Mouse (Mus musculus): ENCODE measurements at regions not wholly inside any gene's neighbourhood (a gene's known extent, or its start where the extent isn't known, plus 50 kb on each side); places are given as distances from the start of the nearest gene placed in this dataset.

DNA sequence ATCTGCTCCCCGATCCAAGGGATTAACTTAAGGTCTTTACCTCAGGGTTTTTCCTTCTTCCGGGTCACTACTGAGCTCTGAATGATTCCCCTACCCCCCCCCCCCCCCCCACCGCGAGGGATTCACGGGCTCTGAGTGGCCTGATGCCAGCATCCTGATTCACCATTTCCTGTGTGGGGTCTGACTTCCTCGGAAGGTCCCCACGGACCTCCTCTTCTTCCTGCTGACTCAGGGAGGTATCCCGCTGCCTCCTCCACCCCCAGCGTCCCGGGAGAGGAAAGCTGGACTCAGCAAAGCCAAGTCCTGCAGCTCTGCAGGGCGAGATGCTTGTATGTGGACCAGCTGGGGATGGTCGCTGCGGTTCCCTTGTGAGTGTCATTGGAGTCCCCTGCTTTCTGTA is 110.5 kb upstream of the Zfp217 start:
- DNase-seq (ENCODE audit: low spot score) = no peak

DNA sequence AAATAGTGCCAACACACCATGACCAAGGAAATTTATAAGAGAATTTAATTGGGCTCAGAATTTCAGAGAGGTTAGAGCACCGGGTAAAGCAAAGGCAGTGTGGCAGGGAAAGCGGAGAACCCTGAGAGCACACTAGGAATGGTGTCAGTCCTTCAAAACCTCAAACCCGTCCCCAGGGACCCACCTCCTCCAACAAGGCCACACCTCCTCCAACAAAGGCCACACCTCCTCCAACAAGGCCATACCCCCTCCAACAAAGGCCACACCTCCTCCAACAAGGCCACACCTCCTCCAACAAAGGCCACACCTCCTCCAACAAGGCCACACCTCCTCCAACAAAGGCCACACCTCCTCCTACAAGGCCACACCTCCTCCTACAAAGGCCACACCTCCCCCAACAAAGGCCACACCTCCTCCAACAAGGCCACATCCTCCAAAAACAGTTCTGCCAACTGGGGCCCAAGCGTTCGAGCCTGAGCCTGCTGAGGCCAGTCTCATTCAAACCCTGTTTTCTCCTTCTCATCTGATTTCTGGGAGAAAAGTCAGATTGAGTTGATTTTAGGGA is 109.8 kb upstream of the Zfp217 start:
- no peak for DNase-seq (ENCODE audit: low spot score)

DNA sequence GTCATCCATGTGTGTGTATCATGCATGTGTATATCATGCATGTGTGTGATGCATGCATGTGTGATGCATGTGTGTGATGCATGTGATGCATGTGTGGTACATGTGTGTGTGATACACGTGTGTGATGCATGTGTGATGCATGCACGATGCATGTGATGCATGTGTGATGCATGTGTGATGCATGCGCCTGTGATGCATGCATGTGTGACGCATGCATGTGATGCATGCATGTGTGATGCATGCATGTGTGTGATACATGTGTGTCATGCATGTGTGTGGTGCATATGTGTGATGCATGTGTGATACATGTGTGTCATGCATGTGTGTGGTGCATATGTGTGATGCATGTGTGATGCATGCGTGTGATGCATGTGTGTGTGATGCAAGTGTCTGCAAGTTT is 108.1 kb upstream of the Zfp217 start:
- DNase-seq (ENCODE audit: low spot score) = no peak

DNA sequence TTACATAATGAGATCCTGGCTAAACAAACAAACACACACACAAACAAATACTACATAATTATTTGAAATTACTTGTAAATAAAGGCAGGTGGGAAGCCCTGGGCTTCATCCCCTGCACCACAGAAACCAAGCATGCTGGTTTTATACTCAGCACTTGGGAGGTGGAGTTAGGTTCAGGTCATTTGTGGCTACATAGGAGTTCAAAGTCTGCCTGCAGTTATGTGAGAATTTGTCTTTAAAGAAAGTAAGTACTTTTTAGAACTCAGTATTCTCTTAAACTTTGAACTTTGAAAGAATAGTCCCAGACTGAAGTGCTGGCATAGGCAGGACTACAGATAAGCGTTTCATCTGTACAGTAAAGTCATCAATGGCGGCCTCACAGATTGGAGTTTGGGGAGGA is 107.6 kb upstream of the Zfp217 start:
- no peak for DNase-seq (ENCODE audit: low spot score)

DNA sequence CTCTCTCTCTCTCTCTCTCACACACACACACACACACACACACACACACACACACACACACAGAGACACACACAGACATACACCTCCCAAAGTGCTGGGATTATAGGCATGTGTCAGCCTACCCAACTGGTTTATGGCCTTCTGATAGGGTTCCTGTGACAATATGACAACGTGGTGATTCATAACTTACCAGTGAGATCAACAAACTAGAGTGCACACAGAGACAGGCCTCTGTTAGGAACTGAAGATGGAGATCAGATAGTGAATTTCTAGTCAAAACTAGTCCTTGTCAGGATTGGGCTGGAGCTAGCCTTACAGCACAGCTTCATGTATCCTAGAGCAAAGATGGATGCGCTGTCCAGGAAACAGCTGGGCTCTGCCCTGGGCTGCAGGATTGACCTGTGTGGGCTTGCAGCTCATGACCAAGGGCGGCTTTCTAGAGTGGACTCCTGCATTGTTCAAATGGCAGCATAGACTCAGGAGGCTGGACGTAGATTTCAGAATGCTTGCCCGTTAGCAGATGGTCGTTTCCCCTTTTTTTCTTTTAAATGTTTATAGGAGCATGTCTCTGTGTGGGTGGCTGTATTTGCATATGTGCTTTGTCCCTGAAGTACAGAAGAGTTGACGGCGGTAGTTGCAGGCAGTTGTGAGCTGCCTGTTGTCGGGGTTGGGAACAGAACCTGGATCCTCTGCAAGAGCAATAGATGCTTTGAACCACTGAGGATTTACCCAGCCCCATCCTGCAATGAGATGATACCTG is 106.0 kb upstream of the Zfp217 start:
- no peak for DNase-seq (ENCODE audit: low spot score)

DNA sequence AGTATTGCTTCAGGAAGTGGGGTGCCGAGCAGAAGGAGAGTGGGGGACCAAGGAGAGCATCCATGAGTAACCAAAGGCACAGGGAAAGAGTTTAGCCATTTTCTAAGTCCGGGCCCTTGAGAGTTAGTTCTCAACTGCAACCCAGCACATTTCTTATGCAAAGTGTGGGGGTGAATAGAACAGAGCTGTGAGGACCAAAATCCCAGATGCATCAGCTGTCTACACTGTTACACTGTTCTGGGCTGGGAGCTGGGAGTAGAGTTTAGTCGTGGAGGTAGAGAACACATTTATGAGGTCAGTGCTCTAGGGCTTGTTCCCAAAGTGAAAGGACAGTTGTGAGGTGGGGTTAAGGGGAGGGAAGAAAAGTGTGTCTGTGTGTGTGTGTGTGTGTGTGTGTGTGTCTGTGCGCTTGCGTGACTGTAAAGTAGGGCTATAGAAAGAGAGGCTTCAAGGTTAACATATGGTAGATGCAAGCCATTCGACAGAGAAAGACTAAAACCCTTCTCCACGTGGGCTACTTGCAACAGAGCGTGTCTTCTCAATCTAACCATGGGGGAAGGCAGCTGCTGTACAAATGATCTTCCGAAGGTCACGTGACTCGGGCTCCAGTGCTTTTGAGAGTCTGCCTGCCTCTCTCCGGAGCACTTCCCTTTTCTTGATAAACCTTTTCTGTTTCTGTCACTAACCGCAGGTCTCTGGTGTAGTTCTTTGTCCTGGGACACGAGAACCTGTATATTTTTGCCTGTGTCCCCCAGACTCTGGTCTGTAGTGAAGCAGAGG is 104.5 kb upstream of the Zfp217 start:
- peak; percentile 18 for DNase-seq (ENCODE audit: low spot score)

DNA sequence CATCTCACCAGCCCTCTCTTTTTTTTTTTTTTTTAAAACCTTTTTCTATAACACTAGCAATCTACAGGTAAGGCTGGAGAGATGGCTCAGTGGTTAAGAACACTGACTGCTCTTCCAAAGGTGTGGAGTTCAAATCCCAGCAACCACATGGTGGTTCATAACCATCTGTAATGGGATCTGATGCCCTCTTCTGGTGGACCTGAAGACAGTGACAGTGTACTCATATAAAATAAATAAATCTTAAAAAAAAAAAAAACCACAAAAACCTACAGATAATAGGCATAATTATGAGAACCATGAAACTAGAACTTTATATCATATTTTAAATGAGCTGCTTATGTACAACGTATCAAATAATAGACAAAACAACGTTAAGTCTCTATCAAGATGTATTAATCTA is 102.8 kb upstream of the Zfp217 start:
- DNase-seq (ENCODE audit: low spot score) = no peak

DNA sequence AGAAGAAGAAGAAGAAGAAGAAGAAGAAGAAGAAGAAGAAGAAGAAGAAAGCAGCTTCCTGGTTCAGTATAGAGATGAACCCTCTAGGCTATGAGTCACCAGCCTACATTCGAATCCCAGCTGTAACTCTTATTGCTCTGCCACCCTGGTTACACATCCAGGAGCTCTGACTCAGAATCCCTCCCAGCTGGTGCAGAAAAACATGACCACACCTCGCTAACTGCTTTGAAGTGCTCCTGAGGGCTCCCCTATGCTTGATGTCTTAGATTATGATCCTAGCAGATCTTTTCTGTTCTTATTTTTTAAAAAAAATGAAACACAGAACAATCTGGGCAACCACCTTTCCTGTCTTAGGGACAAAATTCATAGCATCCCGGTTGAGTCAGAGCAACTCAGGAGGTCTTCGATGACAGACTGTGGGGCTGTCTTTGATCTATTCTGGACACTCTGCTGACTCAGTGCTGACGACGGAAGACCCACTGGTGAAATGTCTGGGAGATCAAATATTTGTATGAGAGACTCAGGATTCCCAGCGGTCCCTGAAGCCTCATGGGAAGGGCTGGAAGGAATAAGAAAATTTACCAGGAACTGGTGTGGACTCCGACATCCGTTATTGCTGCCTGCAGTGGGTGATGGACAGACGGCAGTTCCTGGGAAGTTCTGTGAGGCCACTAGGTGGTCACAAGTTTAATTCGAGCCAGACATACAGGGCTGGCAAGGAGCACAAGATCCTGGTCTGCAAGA is 100.0 kb upstream of the Zfp217 start:
- no peak for DNase-seq (ENCODE audit: low spot score)

DNA sequence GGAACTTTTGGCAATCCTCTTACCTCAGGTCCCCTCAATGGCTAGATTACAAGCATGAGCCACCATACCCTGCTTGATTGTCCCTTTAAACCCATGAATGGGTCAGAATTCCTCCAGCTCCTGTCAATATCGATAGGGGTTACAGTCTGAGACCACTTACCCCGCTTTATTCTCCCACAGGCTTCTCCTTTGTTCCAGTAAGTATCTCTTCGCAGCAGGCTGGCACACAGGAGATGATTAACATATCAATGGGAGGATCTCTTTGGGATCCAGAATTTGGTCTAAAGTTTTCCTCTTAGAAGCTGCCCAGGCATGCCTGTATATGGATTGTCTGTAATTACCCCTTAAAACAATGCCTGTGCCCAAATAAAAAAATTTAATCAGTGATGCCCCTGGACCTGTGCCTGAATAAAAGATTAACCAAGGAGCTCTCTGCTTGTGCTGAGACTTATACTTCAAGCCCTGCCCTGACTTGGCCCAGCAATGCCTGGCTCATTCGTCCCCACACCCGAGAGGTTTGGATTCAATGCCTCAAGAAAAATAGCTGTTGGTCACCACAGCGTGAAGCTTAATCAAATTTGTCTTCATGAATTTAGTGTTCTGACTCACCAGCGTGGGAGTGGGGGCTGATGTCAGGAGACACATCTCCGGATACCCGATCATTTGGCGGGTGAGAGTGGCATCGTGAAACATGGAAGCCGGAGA is 97.9 kb upstream of the Zfp217 start:
- DNase-seq (ENCODE audit: low spot score) = no peak

DNA sequence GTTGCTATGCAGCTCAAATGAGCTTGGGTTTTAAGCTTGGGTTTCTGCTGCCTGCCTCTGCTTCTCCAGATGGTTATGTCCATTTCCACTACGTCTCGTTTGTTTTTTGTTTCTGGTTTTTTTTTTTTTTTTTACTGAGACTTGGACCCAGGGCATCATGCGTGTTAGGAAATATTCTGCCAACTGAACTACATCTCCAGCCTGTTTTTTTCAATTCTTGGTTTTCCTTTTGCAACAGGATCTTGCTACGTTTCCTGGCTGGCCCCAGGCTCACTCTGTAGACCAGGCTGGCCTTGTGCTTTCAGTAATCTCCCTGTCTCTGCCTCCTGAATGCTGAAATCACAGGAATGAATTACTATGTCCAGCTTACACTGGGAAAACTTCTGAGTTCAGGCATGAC is 96.2 kb upstream of the Zfp217 start:
- no peak for DNase-seq (ENCODE audit: low spot score)

DNA sequence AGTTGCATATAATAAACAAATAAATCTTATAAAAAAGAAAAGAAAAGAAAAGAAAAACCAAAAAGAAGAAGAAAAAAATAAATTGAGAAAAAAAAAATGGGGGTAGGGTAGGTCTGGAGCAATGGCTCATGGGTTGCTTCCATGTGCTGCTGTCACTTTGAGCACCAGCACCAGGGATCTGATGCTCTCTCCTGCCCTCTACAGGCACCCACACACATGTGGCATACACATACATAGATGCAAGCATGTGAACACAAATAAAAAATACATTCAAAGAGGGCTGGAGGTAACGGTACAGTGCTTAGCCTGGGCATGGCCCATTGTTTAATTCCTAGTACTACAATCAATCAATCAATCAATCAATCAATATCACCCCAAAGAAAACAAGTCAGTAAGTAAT is 90.1 kb upstream of the Zfp217 start:
- no peak for DNase-seq (ENCODE audit: low spot score)

DNA sequence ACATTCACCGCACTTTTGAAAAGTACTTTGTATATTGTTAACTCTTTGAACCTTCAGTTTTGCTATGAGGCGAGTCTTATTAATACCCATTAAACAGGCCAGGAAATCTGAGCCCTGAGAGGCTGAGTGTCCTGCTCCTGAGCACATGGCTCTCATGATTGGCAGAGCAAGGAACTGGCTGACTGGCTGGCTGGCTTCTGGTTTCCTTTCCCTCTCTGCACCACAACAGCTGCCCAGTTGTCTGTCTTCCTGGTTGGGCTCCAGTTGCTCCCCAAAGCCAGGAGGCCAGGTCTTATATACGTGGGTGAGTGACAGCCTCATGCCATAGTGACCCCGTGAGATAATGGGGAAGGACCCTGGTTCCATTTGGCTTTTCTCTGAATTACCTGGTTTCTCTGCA is 85.5 kb upstream of the Zfp217 start:
- DNase-seq (ENCODE audit: low spot score) = peak; percentile 63

DNA sequence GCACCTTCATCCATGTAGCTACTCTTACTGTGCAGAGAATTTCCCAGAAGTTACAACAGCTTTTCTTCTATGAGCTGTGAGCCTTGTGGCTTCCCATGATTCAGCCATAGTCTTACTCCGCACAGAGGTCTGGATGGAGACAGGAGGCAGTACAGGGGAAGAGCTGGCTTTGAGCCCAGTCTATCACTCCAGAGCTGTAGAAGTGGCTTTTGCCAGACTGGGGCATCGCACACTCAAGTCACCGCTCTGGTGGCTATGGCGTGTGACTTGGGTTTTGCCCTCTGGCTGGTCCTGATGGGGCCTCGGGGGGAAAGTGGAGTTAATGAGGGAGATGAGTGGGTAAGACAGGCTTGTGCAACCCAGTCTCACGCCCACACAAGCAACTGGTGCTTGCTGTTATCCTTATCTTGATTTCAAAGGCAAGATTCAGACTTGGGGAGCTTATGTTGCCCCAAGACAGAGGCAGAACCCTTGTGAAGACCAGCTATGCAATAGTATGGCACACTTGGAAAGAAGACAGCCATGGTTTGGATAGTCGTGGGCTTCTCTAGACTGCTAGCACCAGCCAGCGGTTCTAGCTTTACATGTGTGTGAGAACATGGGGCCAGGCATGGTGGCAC is 81.7 kb upstream of the Zfp217 start:
- DNase-seq (ENCODE audit: low spot score) = no peak

DNA sequence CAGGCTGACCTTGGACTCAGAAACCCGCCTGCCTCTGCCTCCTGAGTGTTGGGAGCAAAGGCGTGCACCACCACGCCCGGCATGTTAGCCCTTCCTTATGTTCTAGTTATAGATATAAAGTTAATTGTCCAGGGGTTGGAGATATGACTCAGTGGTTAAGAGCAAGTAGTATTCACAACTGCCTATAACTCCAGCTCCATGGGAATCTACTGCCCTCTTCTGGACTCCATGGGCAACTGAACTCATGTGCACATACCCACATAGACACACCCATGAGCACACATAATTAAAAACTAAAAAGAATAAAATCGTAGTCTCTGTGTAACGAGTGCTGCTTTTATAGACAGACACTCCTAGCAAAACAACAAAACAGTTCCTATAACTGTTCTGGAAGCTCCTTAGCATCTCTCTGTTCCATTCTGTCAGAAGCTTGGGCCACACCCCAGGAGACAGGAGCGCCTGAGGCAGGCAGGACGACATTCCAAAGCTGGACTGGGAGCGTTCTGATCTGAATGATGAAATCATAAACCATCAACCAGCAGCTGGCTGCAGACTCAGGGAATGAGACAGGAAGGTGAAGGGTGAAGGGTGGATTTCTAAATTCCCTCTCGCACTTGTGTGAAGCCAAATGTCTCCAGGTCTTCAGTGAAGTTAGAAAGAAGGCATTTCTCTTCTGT is 80.6 kb upstream of the Zfp217 start:
- DNase-seq (ENCODE audit: low spot score) = no peak

DNA sequence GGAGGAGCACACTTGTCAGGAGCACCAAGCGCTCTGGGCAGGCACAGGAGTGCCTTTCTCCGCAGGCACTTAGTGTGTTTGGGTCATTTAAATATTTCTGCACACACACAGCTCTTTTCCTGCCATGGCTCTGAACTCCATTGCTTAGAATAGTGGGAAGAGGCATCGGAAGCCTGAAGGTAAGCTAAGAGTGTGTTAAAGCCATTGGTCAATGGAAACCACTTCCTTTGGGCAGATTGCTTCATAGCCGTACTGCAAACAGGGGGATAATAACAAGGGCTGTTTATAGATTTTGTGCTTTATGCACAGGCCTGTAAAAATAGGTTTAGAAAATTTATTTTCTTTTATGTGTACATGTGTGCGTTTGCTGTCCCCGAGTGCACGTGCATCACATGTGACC is 76.0 kb upstream of the Zfp217 start:
- DNase-seq (ENCODE audit: low spot score) = no peak

DNA sequence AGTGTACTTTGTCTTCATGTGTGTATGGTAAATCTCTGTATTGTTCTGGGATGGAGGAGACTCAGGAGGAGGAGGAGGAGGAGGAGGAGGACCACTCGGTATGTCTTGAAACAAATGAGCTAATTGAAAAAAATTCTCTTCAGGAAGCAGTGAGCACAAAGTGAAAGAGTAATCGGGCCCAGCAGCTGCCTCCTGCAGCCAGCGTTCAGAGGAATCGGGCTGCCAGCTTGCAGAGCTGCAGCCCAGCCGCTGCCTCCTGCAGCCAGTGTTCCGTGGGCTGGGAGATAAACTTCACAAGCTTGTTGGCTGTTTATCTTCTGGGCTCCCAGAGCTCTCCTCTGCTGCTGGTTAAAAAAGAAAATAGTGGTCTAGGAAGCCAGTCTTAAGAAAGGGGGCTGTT is 74.9 kb upstream of the Zfp217 start:
- DNase-seq (ENCODE audit: low spot score) = no peak

DNA sequence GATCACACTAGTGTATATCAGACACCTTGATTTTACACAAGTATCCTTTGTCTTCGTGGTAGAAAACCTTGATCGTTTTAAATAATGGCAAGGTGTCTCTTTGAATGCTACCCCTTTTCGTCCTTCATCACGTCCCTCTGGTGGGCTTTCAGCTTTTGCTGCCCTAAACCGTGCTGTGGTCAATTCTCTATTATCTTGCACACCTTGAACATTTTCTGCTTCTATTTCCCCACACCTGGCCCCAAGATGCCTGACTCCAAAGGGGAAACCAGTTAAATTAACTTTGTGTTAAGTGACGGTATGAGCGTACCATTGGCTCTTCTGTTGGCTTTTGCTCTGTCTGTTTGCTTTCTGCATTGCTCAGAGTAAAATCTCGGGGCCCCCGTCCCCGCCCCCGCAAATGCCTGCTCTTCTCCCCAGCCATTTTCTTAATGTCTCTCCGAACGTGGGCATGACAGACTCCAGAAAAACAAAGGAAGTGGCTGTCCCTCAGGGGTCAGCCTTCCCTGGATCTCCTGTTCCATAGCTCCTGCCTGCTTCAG is 74.2 kb upstream of the Zfp217 start:
- DNase-seq (ENCODE audit: low spot score) = no peak

DNA sequence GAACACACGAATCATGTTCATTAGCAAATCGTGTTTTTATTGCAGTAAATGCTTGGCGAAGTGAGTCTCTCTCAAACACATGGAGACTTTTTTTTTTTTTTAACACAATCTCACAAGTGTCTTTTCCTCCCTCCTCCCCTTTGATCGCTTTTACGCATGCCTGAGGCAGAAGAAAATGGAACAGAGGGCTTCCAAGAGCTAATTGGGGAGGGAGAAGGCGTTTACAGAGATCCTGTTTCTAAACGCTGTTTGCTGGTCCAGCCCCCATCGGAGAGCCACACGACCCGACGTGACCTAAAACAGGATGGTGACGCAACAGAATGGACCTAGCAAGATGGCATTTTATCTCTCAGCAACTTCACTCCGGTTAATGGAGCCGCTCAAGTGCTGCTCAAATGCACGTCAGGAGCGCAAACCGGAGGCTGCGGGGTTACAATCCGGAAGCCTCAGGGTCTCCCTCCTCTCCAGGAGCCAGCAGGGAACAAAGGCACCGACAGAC is 73.0 kb upstream of the Zfp217 start:
- peak; percentile 56 for DNase-seq (ENCODE audit: low spot score)

DNA sequence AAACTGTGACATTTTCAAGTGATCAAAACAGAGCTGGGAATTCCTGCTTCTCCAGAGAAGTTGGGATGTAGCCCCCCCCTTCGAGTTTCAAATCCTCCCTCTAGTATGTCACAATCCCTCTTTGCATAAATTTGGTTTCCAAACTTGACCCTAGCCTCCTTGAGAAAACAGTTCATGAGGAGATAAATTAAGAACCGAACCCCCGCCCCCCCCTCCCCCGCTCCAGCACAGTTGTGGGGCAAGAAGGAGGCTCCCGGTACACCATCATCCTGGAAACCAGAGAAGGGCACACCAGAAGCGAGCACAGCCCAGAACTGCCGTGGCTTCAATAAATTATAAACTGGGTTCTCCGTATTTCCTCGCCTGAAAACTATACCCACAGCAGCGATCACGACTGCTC is 72.5 kb upstream of the Zfp217 start:
- no peak for DNase-seq (ENCODE audit: low spot score)
